Mouse (Mus musculus) frontal cortex, adult 2 months (tissue): ENCODE results near the gene Pigz. TPM values are rescaled to one million over a fixed set of nuclear protein-coding genes. Genes with fewer than 3 reads are reported as not detected.

Experiments used
- DNase-seq, 2 experiments: peaks; one replicate each; pipeline ENCODE4 v3.0.0; 2022; ENCODE audit warnings: low spot score in 1 of 2; ENCODE audit errors: extremely low spot score in 1 of 2
- polyA plus RNA-seq: library from polyadenylated mRNA; depleted of rRNA; stranded (reverse); fragments of >200 nt; gene quantifications from 2 replicates; pipeline ENCODE4 v1.2.3, GENCODE M21; 2012; rRNA removed

Pigz gene
- 8.8 and 11.6 TPM in 2 replicates for polyA plus RNA-seq

DNA sequence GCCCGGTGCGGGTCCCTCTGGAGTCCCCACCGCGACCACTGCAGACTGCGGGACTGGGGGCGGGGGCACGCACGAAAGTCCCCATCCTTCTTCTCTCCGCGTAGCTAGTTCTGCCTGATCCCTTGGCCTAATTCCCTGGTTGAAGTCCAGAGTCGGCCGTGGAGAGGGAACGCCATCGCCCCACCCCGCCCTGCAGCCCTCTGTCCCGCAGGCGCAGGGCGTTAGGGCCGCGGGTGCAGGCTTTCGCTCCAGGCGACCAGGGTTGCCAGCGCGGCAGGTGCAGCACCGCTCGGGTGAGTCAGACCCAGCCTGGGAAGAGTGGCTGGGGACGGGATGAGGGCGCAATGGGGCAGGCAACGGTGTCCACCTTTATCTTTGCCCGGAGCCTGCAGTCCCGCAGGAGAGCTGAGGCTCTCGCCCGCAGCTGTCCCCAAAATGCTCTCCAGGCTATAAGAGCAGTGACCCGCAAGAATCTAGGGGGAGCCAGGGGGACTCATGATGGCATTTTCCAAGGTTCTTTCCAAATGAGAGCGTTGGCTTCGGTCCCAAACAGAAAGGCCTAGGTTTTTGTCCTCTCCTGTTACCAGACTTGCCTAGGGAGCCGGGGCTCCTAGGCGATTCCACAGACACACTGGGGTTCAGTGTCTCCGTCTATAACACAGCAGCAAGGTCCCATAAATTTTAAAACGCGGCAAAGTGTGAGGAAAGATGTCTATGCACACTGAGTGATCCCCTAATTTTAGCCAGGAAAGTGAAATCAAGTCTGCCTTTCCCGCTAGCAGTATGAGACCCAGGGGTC lies at the start of gene Pigz:
Gene Pigz, plus strand, starts transcription at position 101 of the 799 bp plus-strand sequence.
- DNase-seq, result peak in 1 of 2 experiments; percentile 53

DNA sequence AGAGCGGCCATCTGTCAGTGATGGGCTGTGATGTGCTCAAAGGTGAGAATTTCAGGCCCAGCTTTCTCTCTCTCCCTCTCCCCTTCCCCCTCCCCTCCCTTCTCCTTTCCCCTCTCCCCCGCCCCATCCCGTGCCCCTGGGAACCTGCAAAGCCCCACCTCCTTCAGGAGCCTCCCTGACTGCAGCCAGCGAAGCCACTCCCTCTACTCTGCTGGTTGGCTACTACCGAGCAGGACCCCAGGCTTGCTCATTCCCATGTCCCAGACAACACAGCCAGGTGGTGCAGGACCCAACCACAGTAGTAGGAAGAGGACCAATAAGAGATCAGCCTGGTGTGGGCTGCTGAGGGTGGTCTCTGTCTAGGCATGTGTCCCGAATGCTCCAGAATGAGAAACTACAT lies 49.7 kb upstream of the Pigz start:
- DNase-seq, result no peak

DNA sequence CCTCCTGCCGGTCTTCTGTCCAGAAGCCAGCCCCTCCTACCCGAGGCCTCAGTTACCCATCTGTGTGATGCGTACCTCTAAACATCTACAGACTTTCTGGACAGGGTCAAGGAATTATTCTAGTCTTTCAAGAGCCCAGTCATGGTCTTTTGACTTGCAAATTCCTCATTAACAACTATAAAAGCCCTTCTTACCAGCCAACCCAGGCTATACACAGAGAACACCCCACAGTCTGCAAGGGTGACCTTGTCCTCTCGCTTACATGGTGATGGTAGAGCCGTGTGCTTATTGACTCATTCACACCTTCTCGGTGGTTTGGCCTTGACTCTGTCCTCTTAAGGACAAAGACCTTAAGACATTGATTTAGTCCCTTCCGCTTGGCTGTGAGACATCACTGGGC lies 42.7 kb upstream of the Pigz start:
- DNase-seq, result no peak

DNA sequence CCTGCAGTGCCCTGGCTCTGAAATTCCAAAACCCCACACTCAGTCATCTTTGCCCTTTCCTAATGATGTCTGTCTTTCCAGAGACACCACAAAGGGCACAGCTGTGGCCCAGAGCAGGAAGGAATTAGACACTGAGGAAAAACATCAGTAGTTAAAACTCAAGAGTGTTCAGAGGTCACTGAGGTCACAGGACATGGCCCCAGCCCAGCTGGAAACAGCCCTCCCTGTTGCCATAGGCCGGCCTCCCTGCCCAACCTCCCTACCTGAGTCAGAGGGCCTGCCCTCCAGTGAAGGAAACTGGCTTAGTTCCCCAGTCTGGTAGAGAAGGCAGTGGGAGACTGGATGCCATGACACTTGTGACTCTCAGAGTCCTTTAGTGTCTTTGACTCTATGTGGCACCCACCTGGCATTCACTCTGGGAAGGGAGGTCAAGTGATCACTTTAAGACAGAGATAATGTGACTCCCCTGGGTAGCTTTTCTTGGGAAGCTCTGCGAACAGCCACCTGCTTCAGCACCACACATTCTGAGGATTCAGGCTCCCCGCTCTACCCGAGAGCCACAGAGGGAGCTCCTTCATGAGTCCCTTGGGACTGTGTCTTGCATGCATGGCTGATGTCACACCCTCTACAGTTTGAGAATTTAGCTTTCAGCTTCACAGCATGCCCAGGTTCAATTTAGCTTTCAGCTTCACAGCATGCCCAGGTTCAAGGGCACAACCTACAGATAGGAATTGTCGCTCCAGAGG lies 40.1 kb upstream of the Pigz start:
- no peak for DNase-seq

DNA sequence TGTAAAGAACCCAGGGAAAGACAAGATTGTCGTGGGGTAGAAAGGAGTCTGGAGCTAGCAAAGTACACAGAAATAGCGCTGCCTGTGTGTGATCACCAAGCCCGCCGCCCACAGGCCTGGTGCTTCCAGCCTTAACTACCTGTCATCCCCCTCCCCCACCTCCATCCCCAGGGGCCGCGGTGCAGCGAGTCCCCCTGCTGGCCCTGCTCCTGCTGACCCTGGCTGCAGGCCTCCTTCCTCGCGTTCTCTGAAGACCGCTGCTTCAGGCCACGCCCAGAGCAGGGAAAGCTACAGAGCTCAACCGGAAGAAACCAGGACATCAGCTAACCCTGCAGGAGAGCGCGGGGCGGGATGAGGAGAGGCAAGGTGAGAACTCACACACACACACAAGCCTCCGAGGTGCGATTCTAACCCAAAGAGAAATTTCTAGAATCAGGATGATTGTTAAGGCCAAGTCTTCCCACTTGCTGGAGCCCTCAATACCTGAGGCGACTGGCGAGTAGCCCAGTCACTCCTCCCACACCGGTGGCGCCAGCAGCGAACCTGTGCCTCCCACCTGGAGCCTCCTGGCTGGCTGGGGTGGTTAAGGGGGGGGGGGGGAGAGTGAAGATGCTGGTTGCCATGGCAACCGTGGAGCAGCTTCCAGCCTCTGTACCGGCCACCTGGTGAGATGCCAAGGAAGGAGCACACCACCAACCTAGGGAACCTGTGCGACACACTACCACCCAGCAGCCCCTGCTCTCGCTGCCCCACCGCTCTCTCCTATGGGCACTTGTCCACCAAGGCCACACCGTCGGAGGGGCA lies 36.5 kb upstream of the Pigz start:
- DNase-seq, result peak; percentile 75 to 80

DNA sequence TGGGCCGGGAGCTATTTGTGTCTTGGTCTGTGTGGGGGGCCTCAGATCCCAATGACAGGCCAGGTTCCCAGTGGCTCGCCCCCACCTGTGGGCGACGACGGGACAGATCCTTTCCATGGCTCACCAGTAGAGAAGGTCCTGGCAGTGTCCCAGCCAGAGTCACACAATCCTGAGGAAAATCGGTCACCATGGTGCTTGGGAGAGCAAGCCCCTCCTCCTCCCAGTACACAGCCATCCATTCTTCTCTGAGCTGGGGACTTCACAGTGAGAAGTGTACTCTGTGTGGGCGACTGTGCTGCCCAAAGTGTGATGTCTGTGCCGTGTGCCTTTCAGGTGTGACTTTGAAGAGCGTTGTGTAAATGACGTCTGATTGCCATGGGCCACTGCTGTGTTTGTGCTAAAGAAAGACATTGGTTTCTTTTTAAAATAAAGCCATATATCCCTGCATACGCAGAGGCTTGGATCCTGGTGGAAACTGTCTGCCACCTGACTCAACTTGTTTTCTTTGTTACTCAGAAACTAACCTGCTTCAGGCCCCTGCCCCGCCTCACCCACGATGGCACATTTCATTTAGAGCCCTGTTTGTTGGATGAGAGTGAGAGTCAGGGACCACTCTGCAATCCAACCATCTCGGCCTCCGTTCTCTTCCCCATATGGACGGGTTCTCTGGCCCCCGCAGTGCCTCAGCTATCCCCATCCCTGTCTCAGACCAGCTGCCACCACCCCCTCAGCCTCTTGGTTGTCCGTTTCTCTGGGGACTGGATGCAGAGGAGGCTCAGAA lies 34.9 kb upstream of the Pigz start:
- peak; percentile 92 for DNase-seq

DNA sequence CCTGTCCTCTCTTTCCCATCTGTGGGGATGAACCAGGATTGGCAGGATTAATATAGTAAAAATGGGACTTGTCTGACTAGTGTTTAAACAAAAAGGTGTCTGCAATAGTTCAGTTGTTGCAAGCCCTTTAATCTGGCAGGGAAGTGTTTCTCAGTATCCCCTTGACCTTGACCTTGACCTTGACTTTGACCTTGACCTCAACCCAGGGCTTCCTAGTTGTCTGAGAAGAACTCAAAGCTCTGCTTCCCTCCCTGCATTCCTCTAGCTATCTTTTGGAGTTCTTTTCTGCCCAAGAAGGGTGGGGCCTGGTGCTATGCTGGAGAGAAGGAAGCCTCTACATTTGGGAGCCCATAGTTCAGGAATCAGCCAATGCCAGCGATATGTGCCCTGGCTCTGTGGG lies 31.8 kb upstream of the Pigz start:
- DNase-seq, result no peak

DNA sequence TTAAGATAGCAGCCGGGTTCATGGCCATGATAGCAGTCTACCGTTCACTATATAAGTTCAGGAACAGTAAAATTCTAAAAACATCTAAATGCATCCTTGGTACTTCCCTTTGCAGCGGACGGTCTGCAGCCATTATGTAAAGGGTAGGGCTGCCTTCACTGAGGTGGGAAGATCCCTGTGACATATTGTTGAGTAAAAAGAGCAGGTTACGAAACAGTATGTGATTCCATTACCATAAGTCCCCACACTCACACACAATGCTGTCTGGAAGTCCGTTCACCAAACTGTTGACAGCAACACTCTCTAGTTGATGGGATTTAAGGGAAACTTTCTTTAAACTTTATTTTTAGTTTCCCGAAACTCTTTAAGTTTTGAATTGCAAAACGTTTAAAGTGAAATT lies 30.4 kb upstream of the Pigz start:
- peak; percentile 55 to 63 for DNase-seq

DNA sequence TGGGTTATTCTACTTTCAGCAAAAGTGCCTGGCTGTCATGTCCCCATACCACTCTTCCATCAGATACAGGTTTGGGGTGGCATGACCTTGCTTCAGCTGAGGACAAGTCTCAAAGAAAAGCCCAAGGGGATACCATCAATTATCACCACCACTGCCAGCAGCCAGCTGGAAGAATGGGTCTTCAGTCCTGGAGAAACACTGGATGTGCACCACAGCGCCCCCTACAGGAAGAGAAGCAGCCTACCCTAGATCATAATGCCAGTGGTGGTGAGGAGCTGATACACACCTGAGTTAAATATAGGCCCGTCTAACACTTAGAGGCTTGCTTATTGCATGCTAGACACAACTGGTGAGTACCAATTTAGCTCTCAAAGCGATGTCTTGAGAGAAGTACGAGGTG lies 28.3 kb upstream of the Pigz start:
- no peak for DNase-seq

DNA sequence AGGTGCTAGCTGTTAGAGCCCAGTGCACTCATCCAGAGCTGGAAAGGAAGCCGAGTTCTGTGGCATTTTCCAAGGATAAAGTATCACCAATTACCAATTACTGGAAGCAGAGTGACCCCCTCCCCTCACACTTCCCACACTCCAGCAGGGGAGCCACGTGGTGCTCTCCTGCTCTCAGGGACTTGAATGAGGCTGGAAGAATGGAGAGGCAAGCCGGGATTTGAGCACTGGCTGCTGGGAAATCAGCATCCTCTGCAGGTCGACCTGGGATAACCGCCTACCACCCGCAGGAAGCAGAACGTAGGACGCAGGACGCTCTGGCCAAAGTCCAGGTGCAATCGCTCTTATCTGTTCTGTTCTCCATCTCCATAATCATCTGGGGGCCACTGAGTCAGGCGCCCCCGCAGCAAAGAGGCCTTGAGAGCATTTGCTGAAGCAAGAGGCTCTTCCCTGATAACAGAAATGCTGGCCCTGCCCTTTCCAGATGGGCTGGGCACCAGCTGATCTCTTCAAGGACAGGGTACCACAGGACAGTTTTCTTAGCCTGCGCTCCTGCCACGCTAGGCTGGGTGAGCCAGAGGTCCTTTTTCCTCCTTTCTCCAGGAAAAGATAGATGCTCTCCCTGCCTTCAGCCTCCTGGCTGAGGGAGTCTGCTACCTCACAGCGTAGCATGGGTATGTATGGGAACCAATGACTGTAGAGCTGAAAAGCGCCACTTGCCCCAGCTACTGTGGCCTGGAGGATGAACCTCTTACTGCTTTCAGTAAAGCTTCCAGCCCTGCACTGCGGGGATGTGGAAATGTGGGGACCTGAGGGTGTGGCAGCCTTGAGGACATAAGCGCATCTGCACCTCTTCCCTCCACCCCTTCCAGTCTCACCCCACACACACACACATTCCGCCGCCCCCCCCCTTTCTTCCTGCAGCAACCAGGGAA lies 27.5 kb upstream of the Pigz start:
- peak in 1 of 2 experiments; percentile 48 for DNase-seq

DNA sequence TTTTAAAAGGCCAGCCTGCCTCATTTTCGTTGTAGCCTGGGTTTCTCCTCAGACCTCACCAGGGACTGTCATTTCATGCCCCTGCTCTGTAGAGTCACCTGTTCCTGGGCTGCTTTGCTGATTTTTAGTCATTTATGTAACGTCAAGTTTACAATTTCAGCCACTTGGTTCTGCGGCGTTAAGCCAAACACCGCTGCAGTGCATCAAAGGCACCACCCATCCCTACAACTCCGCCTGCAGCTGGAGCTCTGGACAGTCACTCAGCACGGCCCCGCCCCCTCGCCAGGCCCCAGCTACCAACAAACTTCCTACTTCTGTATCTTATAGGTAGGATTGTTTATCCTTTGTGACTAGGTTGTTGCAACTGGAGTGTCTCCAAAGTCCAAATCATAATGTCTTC lies 26.8 kb upstream of the Pigz start:
- DNase-seq, result peak in 1 of 2 experiments; percentile 41

DNA sequence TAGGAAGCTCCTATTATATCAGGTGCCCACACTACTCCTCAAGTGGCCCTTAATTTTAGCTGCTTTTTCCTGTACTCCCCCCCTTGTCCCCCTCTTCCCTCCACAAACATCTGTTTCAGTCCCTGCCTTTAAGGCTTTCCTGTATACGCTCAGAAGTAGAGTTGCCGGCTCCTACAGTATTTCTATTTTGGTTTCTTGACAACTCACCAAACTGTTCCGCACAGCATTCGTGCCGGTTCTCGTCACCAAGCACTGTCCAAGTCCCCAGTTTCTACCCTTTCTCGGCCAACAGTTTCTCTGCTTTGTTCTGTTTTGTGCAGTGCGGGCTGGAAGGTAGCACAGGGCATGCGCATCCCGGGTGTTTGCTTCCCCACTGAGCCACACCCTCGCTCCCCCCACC lies 24.7 kb upstream of the Pigz start:
- peak; percentile 74 for DNase-seq

DNA sequence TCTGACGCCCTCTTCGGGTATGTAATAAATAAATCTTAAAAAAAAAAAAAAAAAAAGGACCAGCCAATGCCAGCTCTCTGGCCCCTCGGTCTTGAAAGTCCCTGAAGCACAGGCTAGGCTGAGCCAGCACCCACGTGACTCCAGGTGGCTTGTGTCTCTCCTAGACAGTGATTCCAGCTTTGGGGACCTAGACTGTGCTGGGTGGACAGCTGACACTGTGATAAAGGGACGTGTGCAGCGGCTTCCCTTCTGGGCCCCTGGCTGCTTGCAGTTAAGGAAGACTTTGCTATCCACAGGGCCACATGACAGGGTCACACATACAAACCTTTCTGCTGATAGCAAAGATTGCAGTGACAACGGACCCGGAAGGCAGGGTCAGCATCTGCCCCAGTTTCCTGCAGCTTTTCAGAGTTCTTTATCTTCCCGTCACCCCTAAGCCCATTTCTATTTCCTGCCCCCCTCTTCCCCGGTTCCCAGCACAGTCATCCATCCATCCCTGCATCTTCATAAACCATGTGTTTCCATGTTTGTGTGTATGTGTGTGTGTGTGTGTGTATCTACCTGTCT lies 23.3 kb upstream of the Pigz start:
- no peak for DNase-seq

DNA sequence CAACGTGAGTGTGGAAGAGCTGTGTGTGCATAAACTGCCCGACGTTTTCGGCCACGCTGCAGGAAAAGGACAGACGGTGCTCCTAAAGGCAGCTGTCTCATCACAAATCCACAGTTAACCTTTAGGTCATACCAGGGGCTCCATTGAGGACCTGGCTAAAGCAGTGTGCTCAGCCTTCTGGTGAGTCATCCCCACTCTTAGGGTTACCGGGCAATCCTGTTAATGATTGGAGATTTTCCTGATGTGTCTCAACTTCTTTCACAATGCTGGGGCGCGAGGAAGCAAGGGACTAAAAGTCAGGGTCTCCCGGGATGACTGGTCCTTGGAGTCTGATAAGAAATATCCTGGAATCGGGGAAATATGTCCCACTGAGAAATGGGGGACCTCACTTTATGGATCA lies 15.9 kb upstream of the Pigz start:
- no peak for DNase-seq

DNA sequence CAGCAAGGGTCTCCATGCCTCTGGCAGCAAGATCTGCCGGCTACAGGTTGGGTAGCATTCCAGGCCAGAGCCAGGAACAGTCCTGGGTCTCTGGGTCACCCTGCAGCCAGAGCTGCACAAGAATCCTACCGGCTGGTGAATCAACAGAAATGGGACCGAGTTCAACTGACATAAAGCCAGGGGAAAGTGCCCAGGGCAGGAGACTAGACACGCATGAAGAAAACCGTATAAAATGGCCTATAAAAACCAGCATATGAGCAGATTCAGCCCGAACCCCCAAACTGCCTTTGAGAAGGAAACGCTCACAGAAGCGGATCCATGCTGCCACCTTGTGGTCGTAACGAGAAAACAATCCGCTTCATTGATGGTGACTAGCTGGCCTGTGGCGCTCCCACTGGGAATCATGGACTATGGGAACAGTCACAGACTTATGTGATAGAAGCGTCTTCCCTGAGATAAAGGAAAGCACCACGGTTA lies 15.4 kb upstream of the Pigz start:
- peak; percentile 74 to 97 for DNase-seq

DNA sequence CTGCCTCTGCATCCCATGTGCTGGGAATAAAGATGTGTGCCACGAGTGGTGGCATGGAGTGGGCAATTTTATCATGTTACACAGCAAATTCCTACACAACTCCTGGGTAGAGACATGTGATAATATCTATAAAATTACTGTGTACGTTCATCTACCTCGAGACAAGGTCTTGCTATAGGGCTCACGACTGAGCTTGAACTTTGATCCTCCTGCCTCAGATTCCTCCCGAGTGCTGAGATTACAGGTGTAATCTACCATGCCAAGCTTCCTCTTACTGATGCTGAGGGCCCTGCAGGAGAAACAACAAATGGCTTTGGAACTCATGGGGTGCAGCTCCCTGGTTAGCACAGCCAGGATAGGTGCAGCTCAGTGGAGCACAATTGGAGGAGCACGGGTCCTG lies 9.3 kb upstream of the Pigz start:
- DNase-seq, result no peak

DNA sequence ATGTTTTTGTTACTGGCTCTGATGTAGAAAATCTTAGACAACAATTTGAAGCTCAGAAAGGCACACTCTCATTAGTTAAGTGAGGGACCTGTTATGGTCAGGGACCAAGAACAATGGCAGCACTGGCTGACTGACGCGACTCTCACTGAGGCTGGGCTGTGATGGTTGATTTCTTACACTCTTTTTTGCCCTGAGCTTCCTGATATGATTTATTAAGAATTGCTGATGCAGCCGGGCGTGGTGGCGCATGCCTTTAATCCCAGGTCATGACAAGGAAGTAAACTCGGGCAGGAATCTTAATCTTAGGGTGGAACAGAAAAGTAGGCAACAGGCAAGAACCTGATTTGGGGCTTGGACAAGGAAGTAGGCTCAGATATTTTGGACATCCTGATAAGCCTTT lies 7.6 kb upstream of the Pigz start:
- no peak for DNase-seq

DNA sequence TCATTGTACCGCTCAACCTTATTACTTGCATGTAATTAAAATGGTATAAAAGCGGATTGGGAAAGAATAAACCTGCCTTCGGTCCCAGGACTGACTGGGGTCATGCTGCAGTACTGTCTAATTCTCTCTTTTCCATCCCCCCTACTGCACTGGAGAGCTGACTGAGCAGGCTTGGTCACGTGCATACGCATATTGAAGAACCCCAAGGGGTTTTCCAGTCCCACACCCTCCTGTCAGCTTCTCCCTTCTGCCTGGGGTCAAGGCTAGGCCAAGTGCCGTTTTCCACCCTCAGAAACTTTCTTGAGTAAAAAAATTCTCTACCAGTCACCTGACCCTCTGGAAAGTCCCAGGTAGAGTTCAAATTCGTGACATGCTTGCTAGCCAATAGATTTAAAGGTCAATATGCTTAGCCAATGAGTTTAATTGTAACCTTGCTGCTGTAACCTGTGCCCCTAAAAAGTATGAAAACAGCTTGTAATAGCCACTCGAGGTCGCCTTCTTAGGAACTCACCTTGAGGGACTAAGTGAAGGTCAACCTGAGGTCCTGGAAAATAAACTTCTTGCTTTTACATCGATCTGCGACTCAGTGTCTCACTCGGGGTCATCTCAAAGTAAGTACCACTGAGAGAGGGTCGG lies 7.0 kb upstream of the Pigz start:
- DNase-seq, result no peak
